Mouse (Mus musculus) midbrain, embryonic 13.5 days (tissue): Measurements from ENCODE around the gene Mfsd2a. TPM values are rescaled to one million over a fixed set of nuclear protein-coding genes. Genes with fewer than 3 reads are reported as not detected.

ENCODE experiments used
- ATAC-seq: fragments of 200-750 bp; cut with Nextera tagmentation; 2 replicates; pipeline ENCODE4 v1.8.0; 2017; ENCODE audit warnings: mild to moderate bottlenecking, moderate TSS enrichment, moderate library complexity
- H3K27ac ChIP-seq: fragments of 300-500 bp; sonication (generic); 2 replicates; pipeline ENCODE4 v1.5.1; 2015; ENCODE audit warnings: inconsistent platforms, mild to moderate bottlenecking, moderate library complexity
- H3K27me3 ChIP-seq: fragments of 300-500 bp; sonication (generic); 2 replicates; pipeline ENCODE4 v1.6.1; 2015; ENCODE audit warnings: mild to moderate bottlenecking, inconsistent platforms
- H3K36me3 ChIP-seq: fragments of 300-500 bp; sonication (generic); 2 replicates; pipeline ENCODE4 v1.6.1; 2015; ENCODE audit warnings: mild to moderate bottlenecking, inconsistent platforms
- H3K4me1 ChIP-seq: fragments of 300-500 bp; sonication (generic); replicated peaks from 2 replicates; pipeline ENCODE4 v1.6.1; 2015; ENCODE audit warnings: inconsistent platforms
- H3K4me2 ChIP-seq: fragments of 300-500 bp; sonication (generic); replicated peaks from 2 replicates; pipeline ENCODE4 v1.6.1; 2015; ENCODE audit warnings: moderate library complexity, mild to moderate bottlenecking, inconsistent platforms
- H3K4me3 ChIP-seq: fragments of 300-500 bp; sonication (generic); replicated peaks from 2 replicates; pipeline ENCODE4 v1.5.1; 2015; ENCODE audit warnings: mild to moderate bottlenecking, inconsistent platforms
- H3K9ac ChIP-seq: fragments of 300-500 bp; sonication (generic); replicated peaks from 2 replicates; pipeline ENCODE4 v1.6.1; 2015; ENCODE audit warnings: mild to moderate bottlenecking, inconsistent platforms
- H3K9me3 ChIP-seq: fragments of 300-500 bp; sonication (generic); 2 replicates; pipeline ENCODE4 v1.6.1; 2016; ENCODE audit warnings: mild to moderate bottlenecking, inconsistent platforms
- WGBS: fragments of 180-500 bp; shearing (Covaris S2); methylation state at CpG from one replicate; pipeline ENCODE4 v1.1.7; 2015; 5-methylcytosine and 5-hydroxymethylcytosine counted together
- polyA plus RNA-seq: library from polyadenylated mRNA; unstranded; fragments of >200 nt; fragmentation: Nextera tagmentation; extraction: Ambion mirVana; gene quantifications from 2 replicates; pipeline ENCODE4 v1.2.1, GENCODE M21; 2015

The Mfsd2a gene
- polyA plus RNA-seq, 1 experiment from 2014 or later: 32.5 TPM

DNA sequence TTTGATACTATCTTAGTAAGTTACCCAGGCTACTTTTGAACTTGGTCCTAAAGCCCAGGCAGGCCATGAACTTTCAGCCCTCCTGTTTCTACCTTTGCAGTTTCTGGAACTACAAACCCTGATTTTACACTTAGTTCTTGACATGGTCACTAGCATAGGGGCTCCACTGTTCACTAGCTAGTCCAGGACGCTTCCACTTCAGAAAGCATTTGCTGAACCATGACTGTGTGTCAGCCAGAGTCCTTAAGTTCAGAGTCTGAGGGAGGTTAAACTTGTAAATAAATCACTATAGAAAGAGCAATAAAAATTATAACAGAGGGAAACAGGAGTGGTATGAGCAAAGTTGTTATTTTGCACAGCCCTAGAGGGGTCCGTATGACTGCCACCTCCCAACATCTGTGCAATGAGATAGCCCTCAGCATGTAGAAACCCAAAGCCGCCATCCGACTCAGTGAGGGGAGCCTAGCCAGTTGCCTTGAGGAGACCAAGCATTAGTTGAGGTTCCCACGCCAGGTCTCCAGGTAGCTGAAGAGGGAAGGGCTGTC lies 14.1 kb upstream of the Mfsd2a start:
- WGBS: 89% methylated on average over 5 of the region's 5 CpGs
- Histone ChIP-seq H3K4me1 (no peaks in the 10 kb centered on the region), H3K27me3 (no peaks in the 10 kb centered on the region), H3K9me3 (no peaks in the 10 kb centered on the region), H3K27ac (no peak overlapping the region), H3K36me3 (no peaks in the 10 kb centered on the region), H3K4me3 (no peak overlapping the region), H3K4me2 (no peak overlapping the region), H3K9ac (no peak overlapping the region)
- ATAC-seq: no peak

DNA sequence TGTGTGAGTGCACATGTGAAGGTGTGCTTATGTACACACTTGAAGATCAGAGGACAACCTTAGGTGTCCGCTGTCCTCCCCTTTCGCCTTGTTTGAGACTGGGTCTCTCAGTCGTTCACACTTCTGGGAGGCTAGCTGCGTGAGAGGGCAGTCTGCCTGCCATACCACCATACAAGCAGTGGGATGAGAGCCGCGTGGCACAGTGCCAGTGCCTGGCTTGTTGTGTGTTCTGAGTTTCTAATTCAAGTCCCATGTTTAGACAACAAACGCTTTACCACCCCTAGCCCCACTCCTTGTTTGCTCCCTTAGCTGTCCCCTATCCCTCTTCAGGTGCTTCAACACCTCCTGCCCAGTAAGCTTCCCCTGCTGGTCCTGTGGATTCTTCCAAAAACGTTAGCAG lies 11.1 kb upstream of the Mfsd2a start:
- no peak overlapping the region for H3K4me3 ChIP-seq
- no peaks in the 10 kb centered on the region for H3K27me3 ChIP-seq
- no peak overlapping the region for H3K27ac ChIP-seq
- ATAC-seq: no peak
- H3K4me1 ChIP-seq: no peaks in the 10 kb centered on the region
- H3K9me3 ChIP-seq: no peaks in the 10 kb centered on the region
- no peak overlapping the region for H3K4me2 ChIP-seq
- H3K9ac ChIP-seq: no peak overlapping the region
- H3K36me3 ChIP-seq: no peaks in the 10 kb centered on the region
- WGBS: 76% methylated on average over 8 of the region's 8 CpGs

- 87% methylated on average over 4 of the region's 4 CpGs for WGBS
- no peak for ATAC-seq
Observed at GRCm38 (mm10) chr4:122971646-122972045, 10.7 kb upstream of the Mfsd2a start.

GRCm38 (mm10) chr4:122971191-122971590 lies 10.2 kb upstream of the Mfsd2a start:
- Histone ChIP-seq H3K4me2 (no peak overlapping the region), H3K36me3 (no peaks in the 10 kb centered on the region), H3K27ac (no peak overlapping the region), H3K9ac (no peak overlapping the region), H3K27me3 (no peaks in the 10 kb centered on the region), H3K9me3 (no peaks in the 10 kb centered on the region), H3K4me3 (no peak overlapping the region), H3K4me1 (no peaks in the 10 kb centered on the region)
- 86% methylated on average over 4 of the region's 4 CpGs for WGBS
- ATAC-seq: no peak

More at GRCm38 (mm10) chr4:122971646-122972045, 10.7 kb upstream of the Mfsd2a start:
- no peak overlapping the region for H3K27ac ChIP-seq
- no peak overlapping the region for H3K4me2 ChIP-seq
- no peaks in the 10 kb centered on the region for H3K9me3 ChIP-seq
- H3K9ac ChIP-seq: no peak overlapping the region
- no peak overlapping the region for H3K4me3 ChIP-seq
- no peaks in the 10 kb centered on the region for H3K4me1 ChIP-seq
- H3K27me3 ChIP-seq: no peaks in the 10 kb centered on the region
- H3K36me3 ChIP-seq: no peaks in the 10 kb centered on the region

- no peak overlapping the region for H3K9ac ChIP-seq
- H3K4me2 ChIP-seq: no peak overlapping the region
- no peaks in the 10 kb centered on the region for H3K36me3 ChIP-seq
- no peaks in the 10 kb centered on the region for H3K9me3 ChIP-seq
- ATAC-seq: no peak
- H3K4me1 ChIP-seq: peaks cover 5% of the 10 kb centered on the region
- 71% methylated on average over 4 of the region's 4 CpGs for WGBS
- no peak overlapping the region for H3K27ac ChIP-seq
- H3K4me3 ChIP-seq: no peak overlapping the region
- no peaks in the 10 kb centered on the region for H3K27me3 ChIP-seq
Observed at GRCm38 (mm10) chr4:122968106-122968505, 7.1 kb upstream of the Mfsd2a start.

DNA sequence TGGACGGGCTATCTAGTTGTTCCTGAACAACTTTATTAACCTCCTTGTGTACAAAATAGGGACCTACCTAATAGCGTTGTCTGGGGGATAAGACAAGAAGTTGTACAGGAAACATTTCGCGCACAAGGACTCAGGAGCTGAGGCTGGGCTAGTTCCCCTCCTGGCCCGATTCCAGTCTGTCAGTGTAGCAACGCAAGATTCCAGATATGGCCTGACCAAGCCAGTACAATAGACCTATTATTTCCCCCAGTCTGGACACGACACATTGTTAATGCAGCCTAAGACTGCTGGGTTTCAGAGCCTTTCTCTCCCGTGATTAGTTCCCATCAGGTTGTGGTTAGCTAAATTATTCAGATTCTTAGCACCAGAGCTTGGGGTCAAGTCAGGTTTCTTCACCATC lies 1.8 kb upstream of the Mfsd2a start:
- no peak for ATAC-seq
- Histone ChIP-seq H3K4me3 (no peak overlapping the region), H3K4me1 (peaks cover 47% of the 10 kb centered on the region), H3K27me3 (0 out of 2 replicates have a peak, but pooled peaks cover 8% of the 10 kb centered on the region), H3K9ac (no peak overlapping the region), H3K9me3 (no peaks in the 10 kb centered on the region), H3K36me3 (no peaks in the 10 kb centered on the region), H3K27ac (peak overlapping the region; percentile 27; the same call in 1 of the 2 replicates), H3K4me2 (no peak overlapping the region)
- 20% methylated on average over 8 of the region's 8 CpGs for WGBS

GRCm38 (mm10) chr4:122961589-122961988 lies 601 bp upstream of the Mfsd2a start:
- no peak for ATAC-seq
- Histone ChIP-seq H3K4me2 (peak overlapping the region; percentile 99), H3K4me1 (peaks cover 47% of the 10 kb centered on the region), H3K27me3 (0 out of 2 replicates have a peak, but pooled peaks cover 8% of the 10 kb centered on the region), H3K4me3 (peak overlapping the region; percentile 73), H3K9ac (0 out of 2 replicates have a peak overlapping the region, but pooled peaks have one; percentile 83), H3K9me3 (no peaks in the 10 kb centered on the region), H3K36me3 (no peaks in the 10 kb centered on the region), H3K27ac (peak overlapping the region; percentile 58; the same call in 1 of the 2 replicates)
- 12% methylated on average over 6 of the region's 6 CpGs for WGBS

DNA sequence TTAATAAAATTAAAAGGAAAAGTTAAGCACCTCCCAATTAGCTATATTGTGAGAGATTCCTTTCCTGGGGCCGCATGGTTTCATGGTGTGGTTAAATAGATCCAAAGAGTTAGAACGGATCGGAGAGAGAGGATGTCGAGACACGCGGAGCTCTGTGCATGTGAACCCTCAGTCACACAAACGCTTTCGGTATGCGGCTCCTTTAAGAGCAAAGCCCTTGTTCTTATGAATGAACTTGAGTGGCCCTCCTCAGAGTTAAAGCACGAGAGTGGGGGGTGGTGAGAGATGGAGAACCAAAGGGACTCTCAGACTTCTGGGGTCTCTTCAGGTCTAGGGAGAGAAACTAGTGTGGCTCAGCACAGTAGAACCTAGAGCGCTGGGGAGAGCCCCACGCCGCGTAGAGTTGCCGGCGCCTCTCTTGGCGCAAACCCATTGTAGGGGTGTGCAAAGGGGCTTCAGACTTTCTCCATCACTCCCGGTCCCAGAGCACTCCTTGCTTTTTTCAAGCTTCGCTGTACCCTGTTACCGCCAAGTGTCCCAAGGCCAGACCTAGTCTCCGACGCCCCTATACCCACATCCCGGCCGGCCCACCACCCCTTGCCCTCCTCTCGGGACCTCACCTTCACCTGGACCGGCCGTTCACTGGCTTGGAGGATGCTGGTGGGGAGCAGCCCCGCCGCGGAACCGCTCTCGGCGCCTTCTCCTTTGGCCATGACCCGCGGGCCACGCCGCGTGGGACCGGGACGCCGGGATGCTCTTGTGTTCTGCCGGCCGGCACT lies 478 bp downstream of the Mfsd2a start:
- H3K4me3 ChIP-seq: peak overlapping the region; percentile 73
- H3K9ac ChIP-seq: peak overlapping the region; percentile 83
- H3K4me2 ChIP-seq: peak overlapping the region; percentile 99
- 0 out of 2 replicates have a peak, but pooled peaks cover 8% of the 10 kb centered on the region for H3K27me3 ChIP-seq
- peak overlapping the region; percentile 58 for H3K27ac ChIP-seq
- peak; percentile 57 for ATAC-seq
- WGBS: under 1% methylated on average over 43 of the region's 43 CpGs
- H3K36me3 ChIP-seq: no peaks in the 10 kb centered on the region
- H3K9me3 ChIP-seq: no peaks in the 10 kb centered on the region
- peaks cover 56% of the 10 kb centered on the region for H3K4me1 ChIP-seq

DNA sequence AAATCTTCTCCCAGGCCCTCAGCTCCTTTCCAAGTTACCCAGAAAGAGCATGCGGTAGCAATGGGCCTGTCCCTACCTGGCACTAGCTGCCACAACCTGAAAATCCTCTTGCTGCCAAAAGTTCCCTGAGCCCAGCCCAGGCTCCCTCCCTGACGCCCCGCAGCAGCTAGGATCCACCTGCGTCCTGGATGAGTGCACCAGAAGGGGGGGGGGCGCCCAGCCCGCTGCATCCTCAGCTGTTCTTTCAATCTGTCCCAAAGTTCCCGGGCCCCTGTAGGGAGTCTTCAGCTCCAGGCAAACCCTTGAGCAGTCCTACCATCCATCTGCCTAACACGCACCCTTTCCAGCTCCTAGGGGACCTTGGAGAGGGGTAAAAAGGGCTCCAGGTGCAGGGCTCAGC lies 1.2 kb downstream of the Mfsd2a start:
- Histone ChIP-seq H3K4me3 (peak overlapping the region; percentile 73), H3K4me2 (peak overlapping the region; percentile 99), H3K36me3 (no peaks in the 10 kb centered on the region), H3K4me1 (peaks cover 63% of the 10 kb centered on the region), H3K27me3 (0 out of 2 replicates have a peak, but pooled peaks cover 8% of the 10 kb centered on the region), H3K9ac (peak overlapping the region; percentile 83), H3K9me3 (no peaks in the 10 kb centered on the region), H3K27ac (no peak overlapping the region)
- no peak for ATAC-seq
- WGBS: 3% methylated on average over 8 of the region's 8 CpGs

DNA sequence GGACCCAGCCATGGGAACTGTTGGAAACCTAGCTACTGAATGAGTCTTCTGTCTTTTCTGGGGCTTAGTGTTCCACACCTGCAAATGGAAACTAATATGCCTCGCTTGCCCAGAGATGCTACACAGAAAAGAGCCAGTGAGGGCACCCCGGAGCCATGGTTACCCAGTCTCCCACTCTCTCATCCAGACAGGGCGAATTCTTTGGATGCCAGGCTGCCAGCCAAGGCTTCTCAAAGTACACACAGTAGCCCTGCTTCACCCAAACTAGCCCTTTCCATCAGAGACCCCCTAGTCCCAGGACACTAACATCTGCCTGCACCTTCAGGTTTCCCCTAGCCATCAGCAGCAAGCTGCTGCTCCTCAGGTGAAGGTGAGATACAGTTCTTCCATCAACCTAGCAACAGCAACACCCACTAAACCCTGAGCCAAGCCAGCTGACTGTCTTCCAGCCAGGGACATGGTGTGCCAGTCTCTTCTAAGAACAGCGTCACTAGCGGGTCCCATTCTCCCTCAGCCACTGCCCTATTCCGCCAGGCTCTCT lies 2.4 kb downstream of the Mfsd2a start:
- peak overlapping the region; percentile 99 for H3K4me2 ChIP-seq
- no peaks in the 10 kb centered on the region for H3K36me3 ChIP-seq
- WGBS: 89% methylated on average over 6 of the region's 6 CpGs
- no peak overlapping the region for H3K9ac ChIP-seq
- H3K4me3 ChIP-seq: no peak overlapping the region; the same call in 1 of the 2 replicates
- H3K27me3 ChIP-seq: 0 out of 2 replicates have a peak, but pooled peaks cover 8% of the 10 kb centered on the region
- ATAC-seq: no peak
- peaks cover 66% of the 10 kb centered on the region for H3K4me1 ChIP-seq
- H3K27ac ChIP-seq: peak overlapping the region; percentile 10; the same call in 1 of the 2 replicates
- no peaks in the 10 kb centered on the region for H3K9me3 ChIP-seq

- WGBS: 91% methylated on average over 4 of the region's 6 CpGs
- Histone ChIP-seq H3K27ac (peak overlapping the region; percentile 76; the same call in 1 of the 2 replicates), H3K4me3 (no peak overlapping the region), H3K4me2 (no peak overlapping the region), H3K9me3 (no peaks in the 10 kb centered on the region), H3K4me1 (peaks cover 43% of the 10 kb centered on the region), H3K27me3 (no peaks in the 10 kb centered on the region), H3K9ac (no peak overlapping the region), H3K36me3 (peaks cover 5% of the 10 kb centered on the region)
- no peak for ATAC-seq
Observed at GRCm38 (mm10) chr4:122956301-122956700, 4.7 kb downstream of the Mfsd2a start.
